Mouse (Mus musculus): Measurements from ENCODE around the gene Arhgap15.
A peak's percentile ranks its signal among the peaks of the same experiment; 100 is the strongest.
"Not testable (repeated sequence)": the region's sequence is repeated elsewhere in the genome, so short reads cannot be mapped to it uniquely, and the experiment has no call there.

Arhgap15 gene

DNA sequence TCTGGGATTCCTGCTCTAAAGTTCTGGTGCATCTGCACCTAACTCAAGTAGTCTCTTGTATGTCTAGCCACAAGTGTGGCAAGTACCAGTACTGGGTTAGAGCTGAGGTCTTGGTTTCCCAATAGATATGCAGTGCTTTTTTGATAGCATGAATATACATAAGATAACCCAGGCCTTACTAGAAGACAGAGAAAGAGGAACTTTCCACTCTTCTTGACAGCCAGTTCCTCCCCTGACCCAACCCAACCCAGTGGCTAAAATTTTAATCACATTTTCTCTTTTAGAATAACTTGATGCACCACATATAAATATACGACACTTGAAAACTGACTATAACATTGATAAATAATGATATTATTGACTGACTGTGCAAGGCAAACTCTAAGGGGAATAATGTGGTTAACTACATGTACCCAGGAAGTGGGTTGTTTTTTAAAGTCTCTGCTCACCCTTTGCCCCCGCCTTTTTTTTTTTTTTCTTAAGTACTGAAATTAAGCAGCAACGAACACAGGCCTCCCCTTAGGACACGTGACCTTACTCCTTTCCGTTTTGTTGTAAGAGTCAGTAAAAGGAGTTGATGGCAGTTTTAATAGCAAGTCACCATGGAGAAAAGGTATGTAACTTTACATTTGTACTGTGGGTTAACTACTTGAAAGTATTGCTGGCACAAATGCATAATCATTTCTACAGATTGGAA lies at the start of gene Arhgap15:
Arhgap15 (plus strand) TSS at position 538 of the 697 bp plus-strand sequence.
- no peak for DNase-seq (ENCODE audit: extremely low spot score, low spot score)

GRCm38 (mm10) chr2:43712611-43713138 lies 35.9 kb upstream of the Arhgap15 start:
- DNase-seq (ENCODE audit: extremely low spot score, low spot score): no peak

DNA sequence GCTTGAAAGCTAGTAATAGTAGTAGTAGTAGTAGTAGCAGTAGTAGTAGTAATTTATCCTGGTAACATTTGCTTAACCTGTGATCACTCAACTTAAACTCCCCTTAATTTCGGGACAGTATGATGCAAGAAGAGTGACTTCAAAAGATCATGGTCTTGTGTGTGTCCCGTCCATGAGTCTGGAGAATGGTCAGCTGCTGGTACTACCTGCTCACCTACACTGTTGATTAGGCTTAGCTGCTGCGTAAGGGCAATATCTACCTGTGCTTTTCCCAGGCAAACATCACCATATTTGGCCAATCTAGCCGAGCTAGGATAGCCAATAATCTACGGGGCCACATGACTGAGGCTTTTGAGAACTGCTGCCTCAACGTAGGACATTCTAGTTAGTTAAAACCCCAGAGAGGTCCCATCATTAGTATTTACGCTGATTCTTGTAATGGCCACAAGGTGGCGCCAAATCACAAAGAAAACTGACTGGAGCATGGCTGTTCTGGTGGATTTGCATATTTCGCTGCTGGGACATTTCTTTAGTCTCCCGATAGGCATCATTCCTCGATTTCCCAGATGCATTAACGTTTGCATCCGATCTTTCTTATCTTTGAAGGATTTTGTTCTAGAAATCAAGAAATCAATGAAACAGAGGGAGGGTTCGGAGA lies 26.0 kb upstream of the Arhgap15 start:
- DNase-seq (ENCODE audit: extremely low spot score, low spot score): peak; percentile 65

DNA sequence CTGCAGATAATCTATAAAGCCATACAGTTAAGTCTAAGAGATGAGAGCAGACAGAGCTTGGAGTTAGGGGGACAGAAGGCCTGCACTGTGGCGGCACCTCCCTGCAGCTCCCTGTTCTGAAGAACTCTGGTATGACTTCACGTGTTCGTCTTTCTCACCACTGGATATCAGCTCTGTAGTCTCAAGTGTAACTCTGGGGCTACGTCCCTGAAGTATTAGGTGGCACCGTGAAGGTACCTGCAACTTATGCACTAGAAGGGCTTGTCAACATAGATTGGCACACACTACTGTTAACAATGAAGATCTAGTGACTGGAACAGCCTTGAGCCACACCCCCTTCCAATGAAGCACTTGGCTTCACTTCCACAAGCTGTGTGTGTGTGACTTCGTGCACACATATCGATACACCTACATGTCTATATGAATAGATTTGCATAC lies 25.5 kb upstream of the Arhgap15 start:
- DNase-seq (ENCODE audit: extremely low spot score, low spot score): peak; percentile 19

GRCm38 (mm10) chr2:43727181-43727580 lies 21.4 kb upstream of the Arhgap15 start:
- no peak for DNase-seq (ENCODE audit: extremely low spot score, low spot score)

DNA sequence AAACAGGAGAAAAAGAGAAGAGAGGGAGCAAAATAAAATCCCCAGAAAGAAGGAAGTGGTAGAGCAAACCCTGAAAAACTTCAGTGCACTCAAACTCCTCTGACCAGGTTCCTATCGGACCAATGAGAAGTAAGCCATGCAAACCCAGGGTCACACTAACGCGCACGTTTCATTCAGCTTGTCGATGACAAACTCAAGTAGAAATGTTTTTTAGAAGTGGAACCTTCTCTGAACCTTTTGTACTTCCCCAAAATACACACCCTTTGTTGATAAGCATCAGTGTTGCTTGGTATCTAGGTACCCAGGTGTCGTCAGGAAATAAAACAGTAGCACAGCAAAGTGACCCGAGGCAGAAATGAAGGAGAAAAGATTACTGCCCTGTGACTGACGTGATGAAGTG lies 20.9 kb upstream of the Arhgap15 start:
- DNase-seq (ENCODE audit: extremely low spot score, low spot score): no peak

GRCm38 (mm10) chr2:43728831-43729230 lies 19.8 kb upstream of the Arhgap15 start:
- DNase-seq (ENCODE audit: extremely low spot score, low spot score): no peak

DNA sequence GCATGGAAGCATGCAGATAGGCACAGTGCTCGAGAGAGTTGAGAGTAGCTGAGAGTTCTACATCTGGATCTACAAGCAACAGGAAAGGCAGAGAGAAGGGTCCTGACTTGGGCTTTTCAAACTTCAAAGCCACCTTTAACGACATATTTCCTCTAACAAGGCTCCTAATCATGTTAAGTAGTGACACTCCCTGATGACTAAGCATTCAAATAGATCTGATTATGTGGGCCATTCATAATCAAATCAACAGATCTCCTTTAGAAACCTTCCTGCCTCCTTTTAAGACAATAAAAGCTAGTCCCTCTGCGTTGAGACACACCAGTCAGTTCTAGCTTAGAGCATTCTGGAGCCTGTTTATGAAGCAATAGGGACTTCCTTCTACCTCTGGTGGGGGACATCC lies 16.2 kb upstream of the Arhgap15 start:
- DNase-seq (ENCODE audit: extremely low spot score, low spot score): no peak

- not testable (repeated sequence) for DNase-seq (ENCODE audit: extremely low spot score, low spot score)
Measured at GRCm38 (mm10) chr2:43735071-43735470, 13.6 kb upstream of the Arhgap15 start.

- no peak for DNase-seq (ENCODE audit: extremely low spot score, low spot score)
Measured at GRCm38 (mm10) chr2:43737546-43737945, 11.1 kb upstream of the Arhgap15 start.

DNA sequence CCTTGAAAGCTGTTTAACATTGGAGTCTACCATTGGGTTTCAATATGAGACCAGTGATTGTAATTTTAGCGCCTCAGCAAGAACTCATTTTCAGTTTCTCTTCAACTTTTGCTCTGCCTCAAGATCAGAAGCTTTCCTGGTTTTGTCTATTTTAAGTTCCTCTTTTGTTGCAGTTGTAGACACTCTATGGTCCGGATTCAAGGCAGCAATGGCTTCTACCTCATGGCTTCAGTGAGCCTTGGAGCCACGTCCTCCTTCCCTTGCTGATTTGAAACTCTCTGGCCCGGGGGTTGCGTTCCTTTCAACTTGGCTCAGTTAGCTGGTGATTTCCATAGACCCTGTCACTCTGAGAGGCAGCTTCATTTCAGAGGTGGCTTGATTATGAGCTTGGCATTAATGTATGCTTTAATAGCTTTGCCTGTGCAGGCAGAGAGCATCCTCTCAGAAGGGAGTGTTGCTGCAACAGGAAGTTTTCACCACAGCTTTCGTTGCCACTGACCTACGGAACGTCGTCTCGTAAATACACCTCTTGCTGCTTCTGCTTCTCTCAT lies 10.0 kb upstream of the Arhgap15 start:
- DNase-seq (ENCODE audit: extremely low spot score, low spot score): no peak

- no peak for DNase-seq (ENCODE audit: extremely low spot score, low spot score)
Measured at GRCm38 (mm10) chr2:43739190-43739818, 9.3 kb upstream of the Arhgap15 start.

DNA sequence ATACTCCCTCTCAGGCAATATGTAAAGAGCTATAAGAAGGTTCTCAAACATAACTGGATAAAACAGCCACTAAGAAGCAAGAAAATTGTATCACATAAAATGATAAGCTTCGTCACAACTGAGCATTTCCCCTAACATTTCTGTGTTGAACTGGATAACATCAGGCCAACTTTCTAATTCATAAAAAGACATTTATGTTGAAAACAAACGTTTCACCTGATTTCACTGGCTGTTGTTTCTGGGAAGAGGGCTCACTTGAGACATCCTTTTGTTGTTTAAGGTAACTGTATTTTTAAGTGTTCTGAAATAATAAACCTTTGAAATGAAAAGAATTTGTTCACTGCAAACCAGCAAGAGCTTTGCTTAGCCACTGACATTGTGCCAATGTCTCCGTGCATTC lies 697 bp downstream of the Arhgap15 start:
- DNase-seq (ENCODE audit: extremely low spot score, low spot score): no peak

DNA sequence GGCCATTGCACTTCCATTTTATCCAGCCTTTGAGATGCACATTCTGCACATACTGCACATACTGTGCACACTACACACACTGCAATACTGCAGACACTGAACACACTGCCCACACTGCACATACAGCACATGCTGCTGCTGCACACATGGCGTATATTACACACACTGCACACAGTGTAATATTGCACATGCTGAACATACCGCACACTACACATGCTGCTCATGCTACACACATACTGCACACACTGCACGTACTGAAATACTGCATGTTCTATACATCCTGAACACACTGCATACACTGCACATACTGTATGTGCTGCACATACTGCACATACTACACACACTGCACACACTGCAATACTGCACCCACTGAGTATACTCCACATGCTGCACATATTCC lies 7.3 kb downstream of the Arhgap15 start:
- DNase-seq (ENCODE audit: extremely low spot score, low spot score): no peak

DNA sequence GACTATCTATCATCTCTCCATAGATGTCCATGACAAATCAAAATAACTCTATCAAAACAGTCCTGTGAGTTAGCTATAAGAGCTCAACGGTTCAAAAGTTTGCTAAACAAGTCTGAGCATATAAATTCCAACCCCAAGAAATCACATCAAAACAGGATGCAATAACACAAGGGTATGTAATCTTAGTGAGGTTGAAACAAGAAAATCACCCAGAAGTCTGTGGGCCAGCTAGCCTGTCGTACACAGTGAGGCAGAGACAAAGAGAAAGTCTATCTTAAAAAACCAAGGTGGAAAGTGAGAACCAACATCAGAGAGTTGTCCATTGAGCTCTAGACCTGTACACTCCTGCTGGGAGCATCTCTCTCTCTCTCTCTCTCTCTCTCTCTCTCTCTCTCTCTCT lies 8.0 kb downstream of the Arhgap15 start:
- no peak for DNase-seq (ENCODE audit: extremely low spot score, low spot score)

GRCm38 (mm10) chr2:43761735-43762134 lies 13.1 kb downstream of the Arhgap15 start:
- no peak for DNase-seq (ENCODE audit: extremely low spot score, low spot score)

GRCm38 (mm10) chr2:43763279-43763678 lies 14.7 kb downstream of the Arhgap15 start:
- no peak for DNase-seq (ENCODE audit: extremely low spot score, low spot score)

DNA sequence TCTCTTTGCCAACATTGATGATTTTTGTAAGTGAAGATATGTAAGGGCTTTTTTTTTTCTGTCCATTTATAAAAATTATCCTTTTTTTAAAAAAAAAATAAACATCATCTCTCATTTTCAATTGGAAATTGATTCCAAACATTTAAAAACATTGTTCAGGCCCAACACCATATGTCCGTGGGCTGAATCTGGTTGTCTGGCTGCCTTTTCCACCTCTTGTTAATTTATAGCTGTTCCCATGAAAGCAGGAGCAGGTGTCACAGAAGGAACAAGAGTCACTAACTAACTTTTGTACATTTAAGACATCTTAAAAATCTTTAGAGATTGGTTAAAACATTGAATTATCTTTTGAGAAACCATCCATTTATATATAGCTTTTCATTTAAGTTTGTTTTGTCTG lies 15.8 kb downstream of the Arhgap15 start:
- DNase-seq (ENCODE audit: extremely low spot score, low spot score): no peak

DNA sequence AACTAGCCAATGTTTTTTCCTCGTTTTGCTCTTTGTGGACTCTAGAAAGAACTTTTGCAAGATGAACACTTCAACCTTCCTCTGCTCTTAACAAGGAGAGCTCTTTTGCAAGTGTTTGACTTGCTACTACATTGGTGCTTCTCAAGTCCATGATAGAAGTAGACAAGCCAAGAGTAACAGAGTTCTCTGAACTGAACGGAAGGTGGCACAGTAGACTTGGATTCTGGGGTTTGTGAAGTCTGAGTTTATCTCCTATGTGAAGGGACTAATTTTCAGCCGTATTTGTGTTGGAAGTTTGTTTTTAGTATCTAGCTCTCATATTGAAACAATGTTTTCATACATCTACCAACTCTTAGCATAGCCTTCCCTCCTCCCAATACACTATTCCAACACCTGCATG lies 17.6 kb downstream of the Arhgap15 start:
- no peak for DNase-seq (ENCODE audit: extremely low spot score, low spot score)

- no peak for DNase-seq (ENCODE audit: extremely low spot score, low spot score)
Measured at GRCm38 (mm10) chr2:43769850-43770570, 21.4 kb downstream of the Arhgap15 start.

- DNase-seq (ENCODE audit: extremely low spot score, low spot score): no peak
Measured at GRCm38 (mm10) chr2:43772640-43773039, 24.0 kb downstream of the Arhgap15 start.
